Mouse (Mus musculus) ovary, adult 18-20 months (tissue): ENCODE results near the gene Kyat1.
"Not testable (repeated sequence)": the region's sequence is repeated elsewhere in the genome, so short reads cannot be mapped to it uniquely, and the experiment has no call there.

ENCODE experiments used
- DNase-seq: peaks from one replicate; pipeline ENCODE4 v3.0.0; 2022; ENCODE audit warnings: low spot score, mixed read lengths

Kyat1 gene

DNA sequence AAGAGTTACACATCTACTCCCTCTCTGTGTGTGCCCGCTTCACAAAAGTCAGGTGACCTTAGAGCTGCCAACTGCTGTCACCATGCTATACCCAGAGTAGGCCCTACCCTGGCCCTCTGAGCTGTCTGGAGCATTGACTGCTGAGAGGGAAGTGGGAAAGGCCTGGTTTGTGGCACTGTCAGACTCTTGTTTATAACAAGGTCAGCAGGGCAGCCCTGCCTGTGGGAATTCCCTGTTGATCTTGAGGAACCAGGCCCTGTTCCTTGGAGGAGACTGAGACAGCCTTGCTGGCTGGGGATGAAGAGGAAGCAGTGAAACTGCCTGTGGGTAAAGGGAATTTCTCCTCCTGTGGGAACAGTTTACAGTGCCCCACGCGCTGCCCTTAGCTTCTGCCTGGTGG, 9.1 kb upstream of the Kyat1 start:
- no peak for DNase-seq

DNA sequence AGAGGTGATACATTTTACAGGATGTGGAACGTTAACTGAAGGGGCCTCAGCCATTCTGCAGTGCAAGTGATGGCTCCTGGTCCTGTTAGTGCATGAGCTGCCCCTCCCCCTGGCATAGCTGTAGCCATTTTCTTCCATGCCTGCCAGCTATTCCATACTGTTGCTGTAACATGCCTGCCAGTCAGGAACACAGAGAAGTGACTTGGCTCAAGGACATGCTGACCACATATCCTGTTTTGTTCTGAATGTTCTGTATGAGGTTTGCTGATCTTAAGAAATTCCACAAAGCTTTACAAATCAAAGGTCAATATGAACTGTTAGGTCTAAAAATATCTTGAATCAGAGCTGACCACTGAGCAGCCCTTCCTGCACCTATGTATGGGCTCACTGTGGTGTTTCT, 7.3 kb upstream of the Kyat1 start:
- no peak for DNase-seq

DNA sequence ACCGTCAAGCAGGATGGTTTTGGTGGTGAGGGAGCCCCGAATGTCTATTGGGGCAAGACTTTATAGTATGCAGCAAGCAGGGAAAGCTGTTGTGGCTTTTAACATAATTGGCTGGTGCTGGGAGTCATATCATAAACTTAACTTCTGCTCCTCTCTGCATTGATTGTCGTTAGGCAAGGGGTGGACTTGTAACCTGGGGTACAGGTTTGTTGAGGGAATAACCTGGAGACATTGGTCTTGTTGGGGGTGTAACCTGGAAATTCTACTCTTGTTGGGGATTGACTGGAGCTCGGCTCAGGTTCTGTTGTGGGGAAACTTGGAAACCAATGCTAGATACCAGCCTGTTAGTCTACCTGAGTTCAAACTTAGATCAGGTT, 6.5 kb upstream of the Kyat1 start:
- no peak for DNase-seq

DNA sequence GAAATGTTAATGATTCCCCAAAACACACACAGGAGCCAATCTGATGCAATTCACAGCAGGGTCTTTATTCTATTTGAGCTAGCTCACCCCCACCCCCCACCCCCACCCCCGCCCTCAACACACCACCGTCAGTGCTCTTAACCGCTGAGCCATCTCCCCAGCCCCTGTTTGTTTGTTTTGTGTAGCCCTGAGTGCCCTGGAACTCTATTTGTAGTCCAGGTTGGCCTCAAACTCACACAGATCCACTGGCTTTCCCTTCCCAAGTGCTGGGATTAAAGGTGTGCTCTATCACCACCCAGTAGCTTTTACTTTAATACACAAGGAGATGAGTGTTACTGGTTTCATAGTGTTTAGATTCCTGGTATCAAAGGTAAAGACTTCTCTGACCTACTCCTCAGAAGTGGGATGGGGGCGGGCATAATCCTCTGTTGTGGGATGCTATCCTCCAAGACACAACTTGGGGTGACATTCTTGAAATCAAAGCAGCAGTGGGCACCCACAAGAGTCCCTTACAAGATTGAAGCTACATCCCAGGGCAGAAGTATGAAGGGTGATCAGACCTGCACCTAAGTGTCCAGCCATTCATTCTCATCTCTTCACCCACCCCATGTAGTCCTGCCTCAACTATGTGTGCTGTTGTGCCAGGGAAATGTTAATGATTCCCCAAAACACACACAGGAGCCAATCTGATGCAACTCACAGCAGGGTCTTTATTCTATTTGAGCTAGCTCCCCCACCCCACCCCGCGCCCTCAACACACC, 5.9 kb upstream of the Kyat1 start:
- no peak for DNase-seq

DNA sequence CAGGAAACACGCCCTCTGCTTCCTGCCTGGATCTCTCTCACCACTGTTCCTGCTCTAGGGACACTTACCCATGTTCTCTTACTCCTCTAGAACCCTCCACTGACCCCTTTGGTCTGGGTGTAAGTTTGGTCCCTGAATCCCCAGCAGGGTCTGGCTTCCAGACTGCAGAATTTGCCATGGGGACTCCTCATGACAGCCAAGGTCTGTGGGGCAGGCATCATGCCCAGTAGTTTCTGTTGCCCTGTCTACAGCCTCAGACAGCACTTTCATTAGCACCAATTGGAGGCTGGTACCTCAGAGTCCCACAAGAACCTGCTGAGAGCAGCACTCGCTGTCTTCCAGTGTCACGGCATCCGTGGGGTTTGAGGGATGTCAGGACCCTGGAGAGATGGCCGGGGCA, 2.2 kb upstream of the Kyat1 start:
- no peak for DNase-seq

DNA sequence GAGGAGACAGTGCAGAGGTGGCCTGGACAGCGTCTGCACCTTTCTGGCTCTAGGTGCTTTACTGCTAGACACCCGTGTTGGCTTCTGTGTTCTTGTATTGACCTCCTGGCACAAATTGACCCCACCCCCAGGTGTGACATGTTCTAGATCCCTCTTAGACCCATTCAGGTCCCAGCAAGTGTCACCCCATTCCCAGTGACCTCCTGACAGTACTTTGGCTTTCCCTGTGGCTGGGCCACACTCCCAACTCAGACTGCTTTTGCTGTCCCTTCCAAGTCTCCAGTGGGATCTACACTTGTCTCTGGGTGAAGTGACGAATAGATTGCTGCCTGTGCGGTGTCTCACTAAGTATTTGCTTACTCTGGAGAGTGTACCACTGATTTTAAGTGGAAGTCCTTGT, 1.8 kb upstream of the Kyat1 start:
- DNase-seq, result no peak

DNA sequence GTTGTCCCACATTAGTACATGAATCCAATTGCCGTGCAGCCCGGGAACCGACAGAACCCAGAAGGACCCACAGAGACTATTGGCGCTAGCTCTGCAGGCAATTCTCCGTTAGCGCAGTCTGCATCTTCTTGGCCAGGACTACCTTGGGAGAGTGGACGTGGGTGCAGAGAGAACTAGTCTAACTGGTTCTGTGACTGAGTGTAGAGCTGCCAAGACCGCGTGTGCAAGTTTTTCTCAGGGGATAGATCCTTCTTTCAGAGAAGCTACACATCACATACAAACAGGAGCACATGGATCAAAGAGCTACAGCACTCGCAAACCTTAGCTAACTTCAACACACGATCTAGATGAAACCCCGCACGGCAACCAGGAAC, 405 bp downstream of the Kyat1 start:
- no peak for DNase-seq

- DNase-seq, result no peak
Observed at GRCm38 (mm10) chr2:30203439-30203838, 2.2 kb downstream of the Kyat1 start.

GRCm38 (mm10) chr2:30200388-30200925, 5.2 kb downstream of the Kyat1 start:
- no peak for DNase-seq

GRCm38 (mm10) chr2:30199984-30200383, 5.7 kb downstream of the Kyat1 start:
- no peak for DNase-seq

DNA sequence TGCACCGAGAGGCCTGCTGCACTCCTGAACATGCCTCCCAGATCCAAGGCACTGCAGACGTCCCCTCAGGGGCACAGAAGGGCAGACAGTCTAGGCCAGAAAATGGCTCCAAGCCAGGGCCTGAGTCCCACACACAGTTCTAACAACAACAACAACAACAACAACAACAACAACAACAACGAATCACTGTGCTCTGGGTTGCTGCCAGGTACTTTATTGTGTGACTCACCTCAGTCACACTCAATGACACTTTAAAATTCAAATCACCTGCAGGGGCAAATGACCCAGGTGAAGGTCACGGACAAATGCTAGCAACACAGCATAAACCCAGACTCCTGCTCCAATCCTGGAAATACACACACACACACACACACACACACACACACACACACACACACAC, 7.6 kb downstream of the Kyat1 start:
- no peak for DNase-seq

DNA sequence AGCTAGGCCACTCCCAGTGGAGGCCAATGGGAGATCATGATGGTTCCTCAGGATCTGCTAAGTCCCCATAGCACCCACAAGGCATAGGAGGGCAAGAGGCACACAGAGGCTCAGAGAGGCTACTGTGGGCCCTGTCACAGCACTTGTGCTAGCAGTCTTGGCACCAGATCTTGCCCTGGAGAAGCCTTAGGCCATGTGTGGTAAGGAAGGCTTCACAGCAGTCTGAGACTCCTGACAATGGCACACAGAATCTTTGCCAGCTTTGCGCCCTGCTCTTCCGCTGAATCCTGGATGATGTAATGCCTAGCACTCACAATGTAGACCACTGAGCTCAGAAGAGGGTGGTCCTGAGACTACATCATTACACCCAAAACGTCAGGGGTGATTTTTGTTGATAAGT, 11.0 kb downstream of the Kyat1 start:
- DNase-seq, result no peak

DNA sequence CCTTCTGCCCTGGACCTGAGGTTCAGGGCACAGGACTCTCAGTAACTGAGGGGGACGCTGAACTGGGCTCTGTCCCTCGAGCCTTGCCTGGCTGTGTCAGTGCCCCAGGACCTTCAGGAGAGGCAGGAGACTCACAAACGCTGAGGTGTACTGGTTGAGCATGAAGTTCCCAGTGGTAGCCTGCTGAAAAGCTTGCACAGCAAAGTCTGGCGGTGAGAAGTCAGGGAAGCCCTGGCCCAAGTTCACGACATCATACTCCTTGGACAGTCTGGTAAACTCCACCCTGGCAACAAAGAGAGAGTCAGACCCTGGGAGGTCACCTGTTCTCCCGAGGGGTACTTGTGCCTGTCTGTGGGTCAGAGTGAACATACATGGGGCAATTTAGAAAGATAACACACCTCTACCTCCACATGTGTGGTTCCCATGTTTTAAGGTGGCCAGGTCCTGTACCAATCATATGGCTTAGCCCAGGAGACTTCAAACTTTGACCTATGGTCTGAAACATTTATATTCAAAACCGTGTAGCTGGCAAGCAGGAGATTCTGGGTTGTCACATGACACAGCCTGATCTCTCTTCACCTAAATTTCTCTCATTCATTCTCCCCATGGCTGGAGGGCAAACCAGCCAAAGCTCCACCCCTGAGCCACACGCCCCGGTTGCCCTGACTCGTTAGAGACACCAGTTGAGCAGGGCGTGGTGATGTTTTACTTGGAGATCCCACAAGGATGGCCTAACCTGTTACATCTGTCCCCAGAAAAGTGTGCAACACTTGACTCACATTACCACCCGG, 13.7 kb downstream of the Kyat1 start:
- DNase-seq, result no peak

GRCm38 (mm10) chr2:30185681-30186080, 20.0 kb downstream of the Kyat1 start:
- no peak for DNase-seq

GRCm38 (mm10) chr2:30185276-30185675, 20.4 kb downstream of the Kyat1 start:
- DNase-seq, result no peak

- DNase-seq, result no peak
Observed at GRCm38 (mm10) chr2:30183721-30184120, 21.9 kb downstream of the Kyat1 start.

- DNase-seq, result no peak
Observed at GRCm38 (mm10) chr2:30182424-30182823, 23.2 kb downstream of the Kyat1 start.

GRCm38 (mm10) chr2:30178711-30179110, 26.9 kb downstream of the Kyat1 start:
- not testable (repeated sequence) for DNase-seq

GRCm38 (mm10) chr2:30177700-30178675, 27.7 kb downstream of the Kyat1 start, which contains the start of gene Spout1:
Gene Spout1, minus strand, starts transcription at chr2:30178459.
- DNase-seq, result peak; percentile 92

- no peak for DNase-seq
Observed at GRCm38 (mm10) chr2:30176561-30176960, 29.1 kb downstream of the Kyat1 start.

DNA sequence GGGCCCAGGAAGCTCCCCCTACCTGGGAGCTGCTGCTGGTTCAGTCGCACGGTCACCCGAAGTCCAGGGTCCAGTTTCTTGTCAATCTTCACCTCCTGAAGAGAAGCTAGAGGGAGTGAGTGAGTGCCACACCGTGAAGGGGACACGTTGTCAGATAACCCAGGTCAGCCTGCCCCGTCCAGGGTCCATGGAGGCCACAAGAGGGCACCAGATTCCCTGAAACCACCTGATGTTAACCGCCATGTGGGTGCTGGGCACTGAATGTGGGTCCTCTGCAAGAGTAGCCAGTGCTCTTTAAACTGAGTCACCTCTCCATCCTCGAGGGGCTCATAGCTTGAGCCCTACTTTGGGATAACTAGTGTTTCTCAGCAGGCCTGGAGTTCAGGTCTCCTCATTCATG, 29.8 kb downstream of the Kyat1 start:
- no peak for DNase-seq
